Mouse (Mus musculus) megakaryocyte-erythroid progenitor cell, adult 5-6 weeks (primary cell): ENCODE results near the gene Hibadh. TPM values are rescaled to one million over a fixed set of nuclear protein-coding genes. Genes with fewer than 3 reads are reported as not detected.

Source experiments
- ATAC-seq: replicated peaks from 2 replicates; pipeline ENCODE4 v1.8.0; 2016; ENCODE audit warnings: mild to moderate bottlenecking, inconsistent platforms; ENCODE audit not compliant: severe bottlenecking, poor library complexity, low FRiP score, low TSS enrichment
- total RNA-seq, 2 experiments: library from RNA; stranded (forward) in 1 of 2; stranded (reverse) in 1 of 2; fragments of 200-1000, 215-1000 nt in 1 of 2; fragments of >200 nt in 1 of 2; fragmentation: Nextera tagmentation in 1 of 2; gene quantifications; 2 replicates each; pipeline ENCODE4 v1.2.3; 2014 to 2017

Gene Hibadh
- total RNA-seq, 2 experiments from 2014 or later = 58.5 to 72.1 TPM

DNA sequence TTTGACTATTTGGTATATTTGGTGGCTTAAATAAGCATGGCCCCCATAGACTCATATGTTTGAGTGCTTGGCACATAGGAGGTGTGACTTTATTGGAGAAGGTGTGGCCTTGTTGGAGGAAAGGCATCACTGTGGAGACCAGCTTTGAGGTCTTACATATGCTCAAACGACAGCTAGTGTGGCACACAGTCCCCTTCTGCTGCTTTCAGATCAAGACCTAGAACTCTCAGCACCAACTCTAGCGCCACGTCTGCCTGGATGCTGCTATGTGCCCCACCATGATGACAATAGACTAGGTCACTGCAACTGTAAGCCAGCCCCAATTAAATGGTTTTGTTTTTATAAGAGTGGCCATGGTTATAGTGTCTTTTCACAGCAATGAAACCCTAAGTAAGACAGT, 887 bp upstream of the Hibadh start:
- no peak for ATAC-seq

DNA sequence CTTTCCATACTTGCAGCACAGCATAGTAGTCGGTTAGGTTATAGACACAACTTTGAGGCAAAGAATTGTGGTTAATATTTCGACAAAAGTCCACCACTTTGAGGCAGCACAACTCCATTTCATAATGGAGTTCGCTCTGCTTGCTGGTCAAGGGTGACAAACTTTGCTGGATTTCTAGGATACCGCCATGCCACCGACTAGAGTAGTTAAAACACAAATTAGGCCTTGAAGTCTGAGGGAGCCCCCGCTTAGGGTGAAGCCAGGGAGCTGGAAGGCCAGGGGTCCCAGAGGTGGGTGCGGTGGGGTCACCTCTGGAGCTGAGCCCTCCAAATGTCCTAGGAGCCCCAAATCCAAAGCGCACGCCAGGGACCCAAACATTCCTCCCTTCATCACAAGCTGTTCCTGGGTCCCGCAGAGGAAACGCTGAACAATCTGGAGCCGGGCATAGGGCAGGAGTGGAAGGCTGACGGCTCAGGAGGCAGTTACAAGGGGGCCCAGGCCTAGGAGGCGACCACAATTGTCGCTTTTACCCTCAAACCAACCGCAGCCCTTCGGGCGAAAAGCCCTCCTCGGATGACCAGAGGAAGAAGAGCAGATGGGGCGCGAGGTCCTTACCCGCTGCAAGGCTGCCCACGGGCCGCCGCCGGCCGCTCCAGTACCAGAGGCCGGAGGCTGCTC, 504 bp downstream of the Hibadh start:
- ATAC-seq = peak; percentile 16

DNA sequence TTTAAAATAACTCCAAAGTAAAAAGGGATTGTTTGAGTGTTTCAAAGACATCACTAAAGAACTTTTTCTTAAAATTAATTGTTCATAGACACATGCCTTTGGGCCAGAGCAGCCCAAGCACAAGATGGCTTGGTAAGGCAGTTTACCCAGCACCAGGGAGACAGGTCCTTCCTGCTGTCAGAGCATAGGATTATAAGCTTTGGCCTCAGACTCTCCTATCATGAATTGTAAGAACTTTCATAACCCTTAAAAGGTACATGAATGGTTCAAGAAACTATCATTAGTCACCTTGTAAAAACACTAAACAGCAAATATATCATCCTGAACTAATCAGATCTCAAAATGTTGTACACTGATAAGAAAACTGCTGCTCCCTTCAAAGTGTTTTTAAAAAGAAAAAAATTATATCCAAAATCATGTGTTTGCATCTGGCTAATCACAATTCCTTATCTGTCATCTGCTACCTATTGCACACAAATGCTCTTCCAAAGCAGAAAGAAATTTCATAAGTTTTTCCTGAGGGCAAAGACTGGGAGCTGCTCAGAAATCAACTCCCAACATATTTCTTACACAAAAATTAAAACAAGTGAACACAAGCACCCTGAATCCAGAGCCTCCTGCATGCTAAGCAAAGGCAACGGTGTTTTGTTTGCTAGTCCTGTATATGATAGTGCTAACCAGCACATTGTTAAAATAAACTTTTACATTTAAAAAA, 1.6 kb downstream of the Hibadh start:
- ATAC-seq = no peak

DNA sequence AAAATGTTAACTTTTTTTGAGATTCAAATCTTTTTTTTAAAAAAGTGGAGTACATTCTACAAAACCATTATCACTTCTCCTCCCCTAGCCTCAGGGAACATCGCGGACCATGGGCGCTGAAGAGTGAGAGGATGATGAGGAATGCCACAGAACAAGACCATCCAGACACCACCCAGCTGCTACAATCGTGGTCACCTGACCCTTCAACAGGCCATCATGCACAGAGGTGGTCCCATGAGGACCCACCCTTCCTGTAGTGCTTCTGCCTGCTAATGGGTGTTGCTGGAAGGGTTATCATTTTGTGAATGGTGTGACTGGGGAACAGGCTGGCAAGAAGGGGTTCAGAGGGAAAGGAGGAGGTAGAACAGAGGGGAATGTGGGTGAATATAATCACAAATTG, 2.9 kb downstream of the Hibadh start:
- ATAC-seq = no peak

DNA sequence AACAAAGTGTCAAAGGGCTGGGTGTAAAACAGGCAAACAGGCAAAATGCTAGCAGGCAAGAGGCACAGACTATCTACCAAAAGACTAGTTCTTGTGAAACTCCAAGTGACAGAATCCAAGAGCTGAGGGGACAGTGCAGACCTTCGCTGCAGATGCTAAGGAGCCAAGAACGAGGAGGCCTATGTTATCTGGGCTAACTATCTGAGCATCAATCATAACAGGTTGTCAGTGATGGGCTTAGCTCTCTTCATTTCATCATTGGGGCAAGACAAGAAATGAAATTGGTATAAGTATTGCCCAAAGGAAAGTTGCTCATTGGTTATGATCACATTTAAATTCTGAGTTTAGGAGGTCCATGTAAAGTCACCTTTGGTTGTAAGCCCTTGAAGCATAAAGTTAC, 4.8 kb downstream of the Hibadh start:
- ATAC-seq = no peak

DNA sequence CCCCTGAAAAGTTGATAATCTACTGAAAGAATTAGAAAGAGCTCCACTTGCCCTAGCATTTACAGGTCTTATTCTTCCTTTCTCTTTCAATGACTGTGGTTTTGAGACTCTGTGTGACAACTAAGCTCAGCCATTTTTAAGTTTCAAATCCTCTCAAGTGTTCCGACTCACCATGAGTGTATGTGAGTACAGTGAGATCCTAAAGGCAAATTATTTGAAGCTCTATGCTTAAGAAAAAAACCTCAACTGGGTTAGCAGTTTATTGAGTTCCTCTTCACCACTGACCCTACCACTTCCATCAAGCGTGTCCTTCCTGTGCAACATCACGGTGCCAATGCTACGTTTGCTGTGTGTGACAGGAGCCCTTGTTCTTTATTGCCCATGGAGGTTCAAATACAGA, 9.6 kb downstream of the Hibadh start:
- no peak for ATAC-seq

DNA sequence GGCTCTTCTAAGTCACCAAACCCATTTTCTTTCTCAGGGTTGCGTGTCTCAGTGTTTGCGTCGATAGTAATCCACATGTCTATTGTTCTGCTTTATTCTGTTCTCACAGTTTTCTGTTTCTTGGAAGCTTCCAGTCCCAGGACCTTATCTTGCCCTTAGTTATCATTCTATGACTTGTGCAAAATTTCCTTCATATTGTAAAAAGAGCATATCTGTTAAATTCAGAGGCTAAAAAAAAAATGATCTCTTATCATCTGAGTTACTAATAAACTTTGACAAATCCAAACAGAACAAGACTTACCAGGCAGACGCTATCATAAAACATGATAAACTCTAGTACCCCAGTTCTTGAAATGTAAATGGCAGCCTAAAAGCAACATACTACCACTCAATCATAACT, 11.0 kb downstream of the Hibadh start:
- ATAC-seq = no peak

DNA sequence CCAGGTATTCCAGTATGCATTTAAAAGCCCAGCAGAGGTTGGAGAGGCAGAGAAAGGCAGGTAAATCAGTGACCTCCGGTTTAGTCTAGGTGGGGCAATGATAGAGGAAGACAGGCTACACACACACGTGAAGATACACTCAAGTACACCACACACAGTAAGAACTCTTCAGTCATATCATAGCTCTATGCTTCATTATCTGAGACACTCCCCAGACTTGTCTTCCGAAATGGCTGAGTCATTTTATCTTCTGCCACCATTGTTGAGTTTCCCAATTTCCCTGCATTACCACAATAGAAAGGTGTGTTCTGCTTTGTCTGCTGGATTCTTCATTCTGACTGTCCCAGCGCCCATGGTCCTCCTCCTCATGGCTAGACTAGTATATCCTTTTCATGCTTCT, 13.5 kb downstream of the Hibadh start:
- ATAC-seq = peak; percentile 84

DNA sequence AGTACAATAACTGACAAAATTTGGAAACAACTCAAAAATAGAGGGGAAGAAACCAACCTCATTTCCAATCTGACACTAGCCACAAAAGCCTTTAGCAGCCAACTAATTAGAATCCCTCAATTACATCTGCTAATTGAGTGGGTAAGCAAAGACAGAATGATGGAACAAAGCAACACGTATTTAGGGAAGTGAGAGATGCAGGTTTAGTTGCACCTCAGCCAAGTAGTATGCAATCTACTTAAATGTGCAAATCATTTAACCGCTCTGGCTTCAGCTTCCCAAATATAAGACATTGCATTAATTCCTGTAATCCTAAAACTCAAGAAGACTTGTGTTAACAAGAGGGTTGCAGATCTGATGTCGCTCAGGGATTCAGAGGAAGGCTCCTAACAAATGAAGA, 16.4 kb downstream of the Hibadh start:
- no peak for ATAC-seq

DNA sequence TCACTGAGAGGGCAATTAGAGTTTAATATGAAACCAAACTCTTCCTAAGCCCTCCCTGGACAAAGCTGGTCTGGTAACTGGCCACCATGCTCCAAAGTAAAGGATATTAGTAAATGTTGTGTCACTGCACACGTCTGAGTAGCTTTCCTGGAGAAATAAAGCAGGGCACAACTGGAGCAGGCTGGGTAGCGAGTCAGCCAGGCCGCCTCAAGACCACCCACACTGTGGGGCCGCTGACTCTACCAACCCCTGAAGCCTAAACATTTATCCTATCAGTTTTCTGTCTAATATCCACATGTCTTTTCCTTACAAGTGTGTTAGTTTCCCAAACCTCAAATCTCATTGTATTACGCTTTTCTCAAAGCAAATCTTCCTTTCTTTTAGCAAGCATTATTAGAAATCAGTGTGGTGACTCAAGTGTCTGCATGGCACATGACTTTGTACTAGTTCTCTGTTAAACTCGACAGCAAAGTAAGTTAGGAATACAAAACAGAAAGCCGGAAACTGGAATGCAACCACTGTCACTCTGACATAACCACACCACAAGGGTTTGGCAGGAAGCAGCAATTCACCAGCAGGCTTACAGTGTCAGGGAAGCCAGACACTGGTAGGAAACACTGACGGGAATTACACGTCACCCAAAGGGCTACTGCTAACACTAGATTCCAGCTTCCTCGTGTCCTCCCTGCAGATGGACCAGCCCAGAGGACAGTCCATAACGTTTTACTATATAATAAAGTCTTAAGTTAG, 18.3 kb downstream of the Hibadh start:
- no peak for ATAC-seq

DNA sequence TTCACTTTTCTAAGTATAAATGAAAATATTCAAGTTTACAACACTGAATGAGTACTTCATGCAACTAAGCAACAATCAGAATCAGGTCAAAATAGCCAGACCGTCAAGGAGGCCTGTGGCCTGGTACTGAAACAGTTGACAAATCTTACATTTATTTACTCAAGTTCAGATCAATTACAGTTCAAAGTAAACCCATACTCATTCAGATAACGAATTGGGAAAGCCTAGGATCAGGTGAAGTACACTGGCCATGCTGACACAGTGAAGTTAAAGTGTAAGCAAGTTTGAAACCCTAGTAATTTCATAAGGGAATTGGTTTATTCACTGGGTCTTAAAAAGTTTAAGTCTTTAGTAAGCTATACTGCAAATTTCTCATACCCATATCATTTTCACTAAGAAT, 20.1 kb downstream of the Hibadh start:
- no peak for ATAC-seq

DNA sequence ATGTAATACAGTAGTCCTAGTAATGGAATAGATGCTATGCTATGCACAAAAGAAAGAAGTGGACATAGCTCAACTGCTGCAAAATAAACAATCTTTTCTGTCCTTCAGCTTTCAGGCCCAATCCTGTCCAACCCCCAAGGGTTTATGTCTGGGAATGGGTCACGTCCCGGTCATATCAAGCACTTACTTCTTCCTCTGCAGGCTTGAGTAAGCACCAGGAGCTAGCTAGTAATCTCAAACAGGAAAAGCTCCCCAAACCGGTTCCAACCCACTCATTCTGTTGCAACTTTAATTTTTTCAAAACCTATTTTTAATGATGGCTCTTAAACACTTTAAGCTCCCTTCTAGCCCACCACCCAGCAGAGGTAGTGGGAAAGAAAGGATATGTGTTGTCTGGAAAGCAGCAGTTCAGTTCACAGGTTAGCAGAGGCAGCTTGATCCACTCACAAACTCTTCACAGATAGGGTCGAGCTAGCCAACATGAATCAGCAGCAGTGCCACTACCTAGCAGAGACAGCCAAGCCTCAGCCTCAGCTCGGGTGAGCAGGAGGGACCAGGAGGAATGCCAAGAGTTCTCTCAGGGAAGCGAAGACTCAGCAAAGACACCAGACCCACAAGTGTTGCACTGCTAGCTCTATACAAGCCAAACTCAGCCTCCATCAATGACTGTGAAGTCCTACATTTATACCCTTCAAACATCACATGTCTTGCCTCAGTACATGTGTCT, 30.4 kb downstream of the Hibadh start:
- no peak for ATAC-seq

DNA sequence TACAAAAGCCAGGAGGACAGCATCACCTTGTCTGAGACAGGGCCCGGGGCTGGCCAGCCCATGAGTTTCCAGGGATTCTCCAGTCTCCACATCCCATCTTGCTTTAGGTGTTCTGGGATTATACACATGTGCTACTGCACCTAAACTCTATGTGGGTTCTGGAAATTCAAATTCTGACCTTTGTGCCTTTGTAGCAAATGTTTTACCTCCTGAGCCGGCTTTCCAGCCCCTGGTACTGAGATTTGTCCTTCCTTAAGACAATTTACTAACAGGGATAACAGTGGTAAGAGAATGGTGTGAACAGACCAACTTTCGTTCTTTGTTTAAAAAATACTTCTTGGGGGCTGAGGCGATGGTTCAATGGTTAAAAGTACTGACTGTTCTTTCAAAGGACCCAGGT, 32.1 kb downstream of the Hibadh start:
- no peak for ATAC-seq

DNA sequence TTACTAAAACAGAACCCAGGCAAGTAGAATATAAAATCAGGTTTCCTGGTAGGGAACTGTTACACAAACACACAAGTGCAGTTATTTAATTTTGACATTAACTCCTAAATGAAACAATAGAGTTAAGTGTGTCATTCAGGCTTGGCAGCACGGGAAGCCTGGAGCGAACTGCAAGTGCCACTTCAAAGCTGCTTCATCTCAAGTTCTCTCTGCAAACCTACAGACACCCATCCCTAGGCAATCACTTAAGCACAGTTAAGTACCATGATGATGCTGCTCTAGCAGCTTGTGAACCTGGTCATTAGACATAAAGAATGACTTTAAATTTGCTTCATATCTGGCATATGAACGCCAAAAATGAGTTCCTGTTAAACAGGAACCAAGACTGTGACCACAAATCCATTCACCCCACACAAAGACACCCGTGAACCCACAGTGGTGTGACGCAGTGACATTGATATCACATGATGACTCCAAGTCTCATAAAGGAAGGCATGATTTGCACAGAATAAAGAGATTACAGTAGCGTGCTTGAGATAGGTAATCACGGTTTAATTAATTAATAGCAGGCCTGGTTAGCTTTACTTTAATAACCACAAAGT, 33.3 kb downstream of the Hibadh start:
- no peak for ATAC-seq

DNA sequence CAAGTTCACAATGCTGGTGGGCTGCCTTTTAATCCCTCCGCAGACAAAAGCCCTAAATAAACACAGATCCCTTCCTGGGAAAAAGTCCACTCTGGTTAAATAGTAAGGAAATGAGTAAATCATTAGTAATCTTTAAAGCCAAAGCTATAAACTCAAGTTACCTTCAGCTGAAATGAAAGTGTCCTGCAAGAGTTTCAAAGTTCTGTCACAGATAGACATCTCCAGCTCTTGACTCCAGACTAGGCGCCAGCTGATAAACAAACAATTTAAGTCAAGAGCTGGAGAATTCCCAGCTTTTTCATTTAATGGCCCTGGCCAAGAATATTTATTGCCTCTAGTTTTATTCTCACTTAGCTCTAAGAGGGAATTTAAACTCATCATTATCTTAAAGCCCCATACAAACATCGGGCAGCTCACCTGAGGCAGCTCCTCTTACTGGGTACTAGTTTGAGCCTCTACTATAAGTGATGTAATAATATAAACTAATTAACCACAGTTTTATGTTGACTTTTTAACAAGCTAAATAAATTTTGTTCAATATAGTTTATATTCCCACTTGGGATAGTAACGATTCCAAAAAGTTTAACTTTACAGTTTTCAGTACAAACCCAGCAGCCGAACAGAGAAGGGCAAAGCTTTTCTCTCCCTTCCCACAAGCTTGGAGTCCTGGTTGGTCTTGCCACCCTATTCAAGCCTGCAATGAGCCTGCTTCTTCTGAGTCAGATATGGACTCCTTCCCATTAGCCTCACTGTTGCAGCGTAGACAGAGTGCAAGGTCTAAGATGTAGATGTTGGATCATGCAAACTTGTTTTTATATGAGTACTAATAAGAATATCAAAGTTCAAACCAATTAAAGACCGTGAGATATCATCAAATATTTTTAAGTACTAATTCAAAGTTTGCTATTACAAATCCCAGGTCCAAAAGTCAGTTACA, 38.2 kb downstream of the Hibadh start:
- ATAC-seq = no peak

DNA sequence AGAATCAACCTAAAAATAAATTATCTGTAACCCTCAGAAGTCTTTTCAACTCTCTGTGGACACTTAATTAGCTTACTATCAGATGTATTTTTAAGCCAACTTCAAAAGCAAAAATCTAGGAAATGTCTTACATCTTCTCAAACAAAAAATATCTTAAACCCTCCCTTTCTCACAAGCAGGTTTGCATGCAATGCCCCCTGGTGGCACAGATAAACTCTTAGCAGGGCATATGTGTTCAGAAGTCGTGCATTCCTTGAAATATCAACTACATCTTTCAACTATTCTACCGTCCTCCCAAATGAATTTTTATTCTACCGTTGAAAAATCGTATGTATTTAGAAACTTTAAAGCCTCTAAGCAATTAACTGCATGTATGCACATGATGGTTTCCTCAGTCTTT, 39.1 kb downstream of the Hibadh start:
- no peak for ATAC-seq

DNA sequence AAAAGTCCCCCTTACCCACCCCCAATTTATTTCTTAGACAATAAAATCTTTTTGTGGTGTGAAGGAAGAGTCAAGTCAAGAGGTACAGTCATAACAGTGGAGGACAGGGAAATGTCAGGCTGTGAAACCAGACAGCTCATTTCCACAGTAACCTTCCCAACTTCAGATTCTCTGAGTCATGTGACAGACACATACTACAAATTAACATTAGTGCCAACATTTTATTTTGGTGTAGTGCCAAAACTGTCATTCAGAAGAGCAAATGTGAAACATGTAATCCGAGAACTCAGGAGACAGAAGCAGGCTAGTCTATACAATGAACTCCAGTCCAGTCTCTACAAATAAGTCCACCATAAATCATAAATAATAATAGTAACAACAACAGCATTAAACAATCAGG, 45.4 kb downstream of the Hibadh start:
- no peak for ATAC-seq

DNA sequence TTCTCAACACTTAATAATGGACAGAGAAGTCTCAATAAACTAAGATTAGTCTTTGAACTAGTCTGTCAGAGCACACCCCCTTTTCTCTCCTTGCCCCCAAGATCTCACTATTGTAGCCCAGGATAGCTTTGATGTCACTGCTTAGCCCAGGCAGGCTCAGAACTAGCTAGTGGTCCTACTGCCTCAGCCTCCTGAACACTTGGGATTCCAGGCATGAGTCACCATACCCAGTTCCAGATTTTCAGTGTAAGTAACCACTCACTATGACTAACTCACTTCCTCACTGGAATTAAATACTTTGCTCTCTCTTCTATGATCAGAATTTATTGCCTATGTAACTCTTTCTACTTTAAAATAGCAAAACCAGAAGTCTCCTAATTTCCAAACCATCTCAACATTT, 53.6 kb downstream of the Hibadh start:
- ATAC-seq = no peak

DNA sequence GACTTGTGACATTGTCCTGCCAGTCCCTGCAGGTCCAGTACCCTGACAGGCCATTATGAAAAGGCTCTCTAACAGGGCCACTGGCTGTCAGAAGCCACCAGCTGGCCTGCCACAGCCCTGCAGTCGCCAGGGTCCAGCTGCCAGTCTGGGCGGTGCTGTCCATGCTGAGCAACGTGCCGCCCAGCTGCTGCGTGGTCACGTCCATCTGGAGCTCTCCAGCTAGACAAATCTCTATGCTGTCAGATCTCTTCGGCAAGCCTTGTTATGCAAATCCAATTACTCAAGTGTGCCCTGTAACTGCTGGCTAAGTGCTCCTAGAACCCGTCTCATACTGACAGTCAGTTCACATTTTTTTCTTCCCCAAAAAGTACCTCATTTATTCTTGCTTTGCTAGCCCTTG, 55.8 kb downstream of the Hibadh start:
- no peak for ATAC-seq
